In the genomic region with DNA sequence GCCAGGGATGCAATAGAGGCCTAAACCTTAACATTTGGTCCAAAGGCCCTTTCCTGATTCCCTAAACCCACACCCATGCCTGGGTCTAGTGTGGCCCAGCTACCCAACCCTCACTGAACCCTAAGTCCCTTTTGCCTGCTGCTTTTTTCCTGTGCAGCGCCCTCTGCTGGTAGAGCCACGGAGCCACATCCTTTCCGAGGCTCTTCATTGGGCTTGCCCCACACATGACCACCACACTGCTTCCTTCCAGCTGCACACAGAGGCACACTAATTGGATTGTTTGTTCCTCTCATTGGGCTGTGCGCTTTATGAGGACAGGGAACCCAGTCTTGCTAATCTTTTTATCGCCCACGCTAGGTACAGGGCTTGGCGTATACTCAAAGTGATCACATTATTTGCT, we compare ENCODE assay signal across 8 mouse cellular contexts.
DNase-seq lines count a peak whose midpoint lies in the region; ATAC-seq and TF ChIP-seq lines count a peak whose summit lies in the region.
"Had no signal": no experiment of that assay in that cellular context is flagged by ENCODE, and none has a peak within 500 bp of the region (broad histone marks: within the 10 kb centered on the region; RNA-seq: fewer than 3 reads in every experiment).

No protein-coding gene starts in this region.

- H3K9me3 ChIP-seq in liver, embryonic 12.5 days (replicated peaks) = no peaks in the 10 kb centered on the region
- no peaks in the 10 kb centered on the region for H3K9me3 ChIP-seq in lung, postnatal 0 days (ENCODE audit: low read length)
- H3K9me3 ChIP-seq: neural tube, embryonic 13.5 days had no signal

- no peaks in the 10 kb centered on the region for H3K27me3 ChIP-seq in liver, embryonic 12.5 days (replicated peaks)
- no peaks in the 10 kb centered on the region for H3K27me3 ChIP-seq in lung, postnatal 0 days (replicated peaks; ENCODE audit: insufficient read depth, low read length)
- H3K27me3 ChIP-seq: neural tube, embryonic 13.5 days had no signal

- no peak for ATAC-seq in liver, embryonic 12.5 days
- no peak for ATAC-seq in lung, postnatal 0 days

- WGBS in liver, embryonic 12.5 days (ENCODE audit: insufficient replicate concordance) = 39% methylated on average over 7 of the region's 7 CpGs
- WGBS in lung, postnatal 0 days = 55% methylated on average over 7 of the region's 7 CpGs

- no peak overlapping the region for H3K27ac ChIP-seq in liver, embryonic 12.5 days
- H3K27ac ChIP-seq in lung, postnatal 0 days (ENCODE audit: low read length) = no peak overlapping the region
- H3K27ac ChIP-seq: neural tube, embryonic 13.5 days had no signal

- peak; percentile 79 for TF ChIP-seq CTCF in lung, postnatal 0 days (IDR thresholded peaks at IDR 0.05)

- no peaks in the 10 kb centered on the region for H3K36me3 ChIP-seq in liver, embryonic 12.5 days
- no peaks in the 10 kb centered on the region for H3K36me3 ChIP-seq in lung, postnatal 0 days (ENCODE audit: insufficient read depth, low read length)
- H3K36me3 ChIP-seq: neural tube, embryonic 13.5 days had no signal

- no peak overlapping the region for H3K4me3 ChIP-seq in liver, embryonic 12.5 days
- no peak overlapping the region for H3K4me3 ChIP-seq in lung, postnatal 0 days (ENCODE audit: low read depth, low read length)
- H3K4me3 ChIP-seq: neural tube, embryonic 13.5 days had no signal

- H3K9ac ChIP-seq in liver, embryonic 12.5 days = no peak overlapping the region
- H3K9ac ChIP-seq in lung, postnatal 0 days (replicated peaks; ENCODE audit: low read depth) = no peak overlapping the region
- H3K9ac ChIP-seq: neural tube, embryonic 13.5 days had no signal

- DNase-seq in liver = peak; percentile 34
- peak; percentile 78 for DNase-seq in R1 (ENCODE audit: low read depth, low spot score)
- peak; percentile 18 for DNase-seq in c-Kit-positive CD71-positive TER-119-positive erythroid progenitor cells, embryonic 14.5 days (ENCODE audit: low spot score)
- peak; percentile 29 for DNase-seq in lung, postnatal 0 days (ENCODE audit: low spot score)
- peak; percentile 71 for DNase-seq in testis, postnatal 10 days (ENCODE audit: low spot score)
- no peak for DNase-seq in frontal cortex, postnatal 25 days (ENCODE audit: low spot score in 2 of 2)

- TF ChIP-seq EP300 in lung, postnatal 0 days (IDR thresholded peaks at IDR 0.05) = no peak

- H3K4me1 ChIP-seq in liver, embryonic 12.5 days = no peaks in the 10 kb centered on the region
- H3K4me1 ChIP-seq in lung, postnatal 0 days (ENCODE audit: insufficient read depth, low read depth, low read length) = no peaks in the 10 kb centered on the region
- H3K4me1 ChIP-seq: neural tube, embryonic 13.5 days had no signal

- H3K4me2 ChIP-seq in liver, embryonic 12.5 days = no peak overlapping the region
- H3K4me2 ChIP-seq in lung, postnatal 0 days (replicated peaks; ENCODE audit: low read depth, low read length) = no peak overlapping the region
- H3K4me2 ChIP-seq: neural tube, embryonic 13.5 days had no signal

Comparison
In these comparisons a context has a peak if more than half of its experiments do, and no peak if none do; other contexts are left out.
1. DNase-seq: peak in liver (single experiment), R1 (single experiment), c-Kit-positive CD71-positive TER-119-positive erythroid progenitor cells, embryonic 14.5 days (single experiment), lung, postnatal 0 days (single experiment) and testis, postnatal 10 days (single experiment); none in frontal cortex, postnatal 25 days (0 of 2).